13 mouse cellular contexts compared by ENCODE assay signal in the genomic region with DNA sequence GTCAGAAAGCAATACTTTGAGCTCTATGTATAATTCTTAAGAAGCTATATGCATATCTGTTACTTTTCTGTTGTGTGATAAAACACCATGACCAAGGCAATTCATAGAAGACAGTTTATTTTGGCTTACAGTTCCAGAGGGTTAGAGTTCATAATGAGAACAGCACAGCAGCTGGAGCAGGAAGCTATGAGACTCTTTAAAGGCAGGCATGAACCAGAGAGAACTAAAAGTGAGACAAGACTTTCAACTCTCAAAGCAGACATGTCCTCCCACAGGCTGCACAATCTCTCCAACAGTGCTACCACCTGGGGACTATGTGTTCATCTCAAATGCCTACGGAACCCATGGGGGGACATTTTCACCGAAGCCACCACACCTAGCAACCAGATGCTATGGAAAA. TPM values are rescaled to one million over a fixed set of nuclear protein-coding genes. Genes with fewer than 3 reads are reported as not detected.
A peak's percentile ranks its signal among the peaks of the same experiment; 100 is the strongest.
DNase-seq lines count a peak whose midpoint lies in the region; ATAC-seq and TF ChIP-seq lines count a peak whose summit lies in the region.
"Had no signal": no experiment of that assay in that cellular context is flagged by ENCODE, and none has a peak within 500 bp of the region (broad histone marks: within the 10 kb centered on the region; RNA-seq: fewer than 3 reads in every experiment).

No protein-coding gene starts in this region.

- no peak overlapping the region for H3K9ac ChIP-seq in heart, postnatal 0 days (replicated peaks; ENCODE audit: low read depth, low read length)
- no peak overlapping the region for H3K9ac ChIP-seq in embryonic facial prominence, embryonic 13.5 days
- H3K9ac ChIP-seq in liver, embryonic 16.5 days (ENCODE audit: low read depth, low read length), result peak overlapping the region; percentile 51

- intact Hi-C loops in heart, postnatal 10 days (cut with DNase I), result no loop called here

- TF ChIP-seq CTCF in heart, postnatal 0 days (IDR thresholded peaks at IDR 0.05; ENCODE audit: low read depth), result no peak
- TF ChIP-seq CTCF in spleen, adult 2 months (IDR thresholded peaks at IDR 0.05; ENCODE audit: extremely low read depth, insufficient read depth, insufficient read length, insufficient replicate concordance), result no peak

- H3K27ac ChIP-seq in heart, postnatal 0 days (ENCODE audit: low read depth), result peak overlapping the region; percentile 51; the same call in 1 of the 2 replicates
- peak overlapping the region; percentile 69 for H3K27ac ChIP-seq in spleen, adult 2 months (ENCODE audit: insufficient read depth, low read length)
- H3K27ac ChIP-seq in embryonic facial prominence, embryonic 13.5 days, result no peak overlapping the region
- peak overlapping the region; percentile 57 for H3K27ac ChIP-seq in liver, embryonic 16.5 days (ENCODE audit: low read length)

- no peak for TF ChIP-seq EP300 in heart, postnatal 0 days (IDR thresholded peaks at IDR 0.05; ENCODE audit: low read depth)

- WGBS in heart, postnatal 0 days, result 96% methylated on average over 2 of the region's 2 CpGs
- WGBS in spleen, adult 2 months, result 80% methylated on average over 2 of the region's 2 CpGs
- 96% methylated on average over 2 of the region's 2 CpGs for WGBS in embryonic facial prominence, embryonic 13.5 days
- 83% methylated on average over 2 of the region's 2 CpGs for WGBS in liver, embryonic 16.5 days (ENCODE audit: insufficient replicate concordance)

- H3K36me3 ChIP-seq in heart, postnatal 0 days (replicated peaks; ENCODE audit: control insufficient read depth, insufficient read depth, low read length), result no peaks in the 10 kb centered on the region; the same call in 1 of the 2 replicates
- H3K36me3 ChIP-seq in spleen, adult 2 months (ENCODE audit: control insufficient read depth, insufficient read depth, low read length), result peaks cover 8% of the 10 kb centered on the region; the same call in 1 of the 2 replicates
- peaks cover 18% of the 10 kb centered on the region for H3K36me3 ChIP-seq in embryonic facial prominence, embryonic 13.5 days
- peaks cover 55% of the 10 kb centered on the region for H3K36me3 ChIP-seq in liver, embryonic 16.5 days (ENCODE audit: control insufficient read depth, insufficient read depth)

- no peaks in the 10 kb centered on the region for H3K27me3 ChIP-seq in heart, postnatal 0 days (ENCODE audit: control insufficient read depth, insufficient read depth, low read length)
- no peaks in the 10 kb centered on the region for H3K27me3 ChIP-seq in spleen, adult 2 months (ENCODE audit: control insufficient read depth, insufficient read depth, low read length)
- no peaks in the 10 kb centered on the region for H3K27me3 ChIP-seq in embryonic facial prominence, embryonic 13.5 days
- no peaks in the 10 kb centered on the region for H3K27me3 ChIP-seq in liver, embryonic 16.5 days (ENCODE audit: control insufficient read depth, insufficient read depth, low read depth, low read length)

- no peak for ATAC-seq in heart, postnatal 0 days (ENCODE audit: insufficient read depth, low read depth)
- no peak for ATAC-seq in embryonic facial prominence, embryonic 13.5 days (ENCODE audit: insufficient number of reproducible peaks, insufficient read depth, low FRiP score, low TSS enrichment, low read depth)
- no peak for ATAC-seq in liver, embryonic 16.5 days (ENCODE audit: low read depth)

- no peak overlapping the region for H3K4me3 ChIP-seq in heart, postnatal 0 days (ENCODE audit: low read depth, low read length)
- no peak overlapping the region for H3K4me3 ChIP-seq in spleen, adult 2 months (ENCODE audit: extremely low read depth, insufficient read depth, insufficient read length)
- peak overlapping the region; percentile 12 for H3K4me3 ChIP-seq in embryonic facial prominence, embryonic 13.5 days
- peak overlapping the region; percentile 67 for H3K4me3 ChIP-seq in liver, embryonic 16.5 days (ENCODE audit: low read depth, low read length)

- no peaks in the 10 kb centered on the region for H3K9me3 ChIP-seq in heart, postnatal 0 days (replicated peaks; ENCODE audit: control insufficient read depth, low read length)
- H3K9me3 ChIP-seq in embryonic facial prominence, embryonic 13.5 days, result no peaks in the 10 kb centered on the region
- H3K9me3 ChIP-seq in liver, embryonic 16.5 days (replicated peaks; ENCODE audit: control insufficient read depth, low read length), result no peaks in the 10 kb centered on the region

- TF ChIP-seq POLR2A in spleen, adult 2 months (IDR thresholded peaks at IDR 0.05; ENCODE audit: low read depth, low read length), result no peak

- H3K4me1 ChIP-seq in heart, postnatal 0 days (ENCODE audit: control insufficient read depth, insufficient read depth), result no peaks in the 10 kb centered on the region
- H3K4me1 ChIP-seq in spleen, adult 2 months (ENCODE audit: control insufficient read depth, insufficient read depth, insufficient read length), result no peaks in the 10 kb centered on the region; the same call in none of the 2 replicates
- H3K4me1 ChIP-seq in embryonic facial prominence, embryonic 13.5 days, result peaks cover 11% of the 10 kb centered on the region
- peaks cover 7% of the 10 kb centered on the region for H3K4me1 ChIP-seq in liver, embryonic 16.5 days (ENCODE audit: control insufficient read depth, low read depth, low read length)

- no peak overlapping the region for H3K4me2 ChIP-seq in heart, postnatal 0 days (ENCODE audit: low read depth, low read length)
- H3K4me2 ChIP-seq in embryonic facial prominence, embryonic 13.5 days, result peak overlapping the region; percentile 47
- peak overlapping the region; percentile 62 for H3K4me2 ChIP-seq in liver, embryonic 16.5 days (ENCODE audit: low read depth, low read length)

- DNase-seq in heart, postnatal 0 days (ENCODE audit: low spot score), result no peak
- DNase-seq in heart, postnatal 10 days, result no peak
- DNase-seq in spleen, adult 2 months (ENCODE audit: low read depth in 1 of 2, low spot score in 2 of 2), result no peak
- no peak for DNase-seq in spleen, adult 12 weeks (ENCODE audit: low spot score)
- no peak for DNase-seq in adrenal gland, adult 18-20 months (ENCODE audit: low spot score in 2 of 2)
- DNase-seq in embryo, embryonic 10.5 days (ENCODE audit: low spot score), result no peak
- DNase-seq: adrenal gland, postnatal 10 days; cerebellum, adult 9-10 months; gastrocnemius, postnatal 10 days; kidney, adult 2 months; thymus, postnatal 4 days had no signal

RNA-seq across cellular contexts. Expression of gene Trim59, which starts 4.5 kb away (rescaled TPM):
- 8.6 and 19.1 TPM in 2 replicates for total RNA-seq in heart, postnatal 0 days (2014; rRNA removed; ENCODE audit: low replicate concordance)
- 19.6 and 22.7 TPM in 2 replicates for polyA plus RNA-seq in heart, postnatal 0 days (2015; fragmentation: Nextera tagmentation; extraction: Ambion mirVana)
- total RNA-seq in heart, postnatal 10 days (2021), result 10 to 100 TPM; 16.0 to 16.7 TPM
- 3.7 and 4.4 TPM in 2 replicates for polyA plus RNA-seq in spleen, adult 2 months (2012; rRNA removed)
- polyA plus RNA-seq in embryonic facial prominence, embryonic 13.5 days (2015; fragmentation: Nextera tagmentation; extraction: Ambion mirVana), result 120 and 124 TPM in 2 replicates
- 143 and 145 TPM in 2 replicates for polyA plus RNA-seq in liver, embryonic 16.5 days (2015; fragmentation: Nextera tagmentation; extraction: Ambion mirVana)
- total RNA-seq in adrenal gland, adult 18-20 months (2021), result 1 to 10 TPM; 2.9 to 4.8 TPM

RNA-seq across cellular contexts. Expression of gene Smc4, which starts 35.6 kb away (rescaled TPM):
- 32.8 and 52.5 TPM in 2 replicates for total RNA-seq in heart, postnatal 0 days (2014; rRNA removed; ENCODE audit: low replicate concordance)
- 77.1 and 80.2 TPM in 2 replicates for polyA plus RNA-seq in heart, postnatal 0 days (2015; fragmentation: Nextera tagmentation; extraction: Ambion mirVana)
- 10 to 100 TPM; 39.7 to 45.7 TPM for total RNA-seq in heart, postnatal 10 days (2021)
- 10.8 and 15.6 TPM in 2 replicates for polyA plus RNA-seq in spleen, adult 2 months (2012; rRNA removed)
- 167 and 188 TPM in 2 replicates for polyA plus RNA-seq in embryonic facial prominence, embryonic 13.5 days (2015; fragmentation: Nextera tagmentation; extraction: Ambion mirVana)
- 124 and 131 TPM in 2 replicates for polyA plus RNA-seq in liver, embryonic 16.5 days (2015; fragmentation: Nextera tagmentation; extraction: Ambion mirVana)
- total RNA-seq in adrenal gland, adult 18-20 months (2021), result 10 to 100 TPM; 19.5 to 26.7 TPM

RNA-seq across cellular contexts. Expression of gene Ift80, which starts 35.7 kb away (rescaled TPM):
- total RNA-seq in heart, postnatal 0 days (2014; rRNA removed; ENCODE audit: low replicate concordance), result 3.2 and 13.6 TPM in 2 replicates
- 2.8 and 3.0 TPM in 2 replicates for polyA plus RNA-seq in heart, postnatal 0 days (2015; fragmentation: Nextera tagmentation; extraction: Ambion mirVana)
- 1 to 10 TPM; 7.2 to 9.0 TPM for total RNA-seq in heart, postnatal 10 days (2021)
- 2.6 and 3.1 TPM in 2 replicates for polyA plus RNA-seq in spleen, adult 2 months (2012; rRNA removed)
- 18.6 and 22.6 TPM in 2 replicates for polyA plus RNA-seq in embryonic facial prominence, embryonic 13.5 days (2015; fragmentation: Nextera tagmentation; extraction: Ambion mirVana)
- polyA plus RNA-seq in liver, embryonic 16.5 days (2015; fragmentation: Nextera tagmentation; extraction: Ambion mirVana), result 6.6 and 7.4 TPM in 2 replicates
- total RNA-seq in adrenal gland, adult 18-20 months (2021), result 10 to 100 TPM; 21.1 to 22.1 TPM

Comparison
In these comparisons a context has a peak if more than half of its experiments do, and no peak if none do; other contexts are left out.
1. H3K4me3 ChIP-seq: peak in embryonic facial prominence, embryonic 13.5 days (single experiment) and liver, embryonic 16.5 days (single experiment); none in heart, postnatal 0 days (single experiment) and spleen, adult 2 months (single experiment).